Mouse (Mus musculus): ENCODE measurements around the gene Haus8. TPM values are rescaled to one million over a fixed set of nuclear protein-coding genes. Genes with fewer than 3 reads are reported as not detected.
"Not testable (repeated sequence)": the region's sequence is repeated elsewhere in the genome, so short reads cannot be mapped to it uniquely, and the experiment has no call there.

Haus8 gene
- polyA plus RNA-seq, 1 experiment from 2014 or later, result 21.9 TPM

- Histone ChIP-seq H3K9ac (ENCODE audit: low read depth, low read length) (no peak overlapping the region), H3K27ac (no peak overlapping the region), H3K27me3 (ENCODE audit: insufficient read depth, low read length) (no peaks in the 10 kb centered on the region), H3K4me3 (replicated peaks; ENCODE audit: low read depth, low read length) (no peak overlapping the region), H3K9me3 (replicated peaks; ENCODE audit: low read length) (no peaks in the 10 kb centered on the region), H3K36me3 (ENCODE audit: insufficient read depth, low read length) (no peaks in the 10 kb centered on the region), H3K4me1 (replicated peaks; ENCODE audit: insufficient read depth, low read length) (peaks cover 8% of the 10 kb centered on the region), H3K4me2 (ENCODE audit: low read length) (no peak overlapping the region)
- ATAC-seq (replicated peaks; ENCODE audit: low FRiP score, low read depth), result no peak
- no peak for DNase-seq (ENCODE audit: low spot score)
- TF ChIP-seq CTCF (IDR thresholded peaks at IDR 0.05; ENCODE audit: low read depth), result no peak
- WGBS, result 98% methylated on average over 3 of the region's 3 CpGs
Observed at GRCm38 (mm10) chr8:71276166-71276565, 3.4 kb upstream of the Haus8 start.

DNA sequence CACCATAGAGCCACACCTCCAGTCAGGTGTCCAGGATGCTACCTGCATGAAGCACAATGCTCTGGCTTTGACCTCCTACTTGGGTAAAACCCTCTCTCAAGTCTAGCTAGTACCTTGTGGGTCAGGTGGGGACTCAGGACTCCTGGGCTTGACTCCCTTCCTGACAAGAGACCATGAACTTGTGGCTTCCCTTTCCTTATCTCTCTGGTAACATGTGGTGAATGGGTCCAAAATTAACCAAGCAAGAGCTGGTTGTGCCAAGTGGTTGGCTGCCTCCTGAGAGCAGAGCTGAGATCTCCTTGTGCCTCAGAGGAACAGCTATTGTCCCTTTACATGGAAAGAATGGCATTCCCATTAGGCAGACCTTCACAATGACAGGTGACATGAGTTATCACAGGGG lies 1.7 kb upstream of the Haus8 start:
- Histone ChIP-seq H3K27me3 (ENCODE audit: insufficient read depth, low read length) (no peaks in the 10 kb centered on the region), H3K4me1 (replicated peaks; ENCODE audit: insufficient read depth, low read length) (peaks cover 8% of the 10 kb centered on the region), H3K9me3 (replicated peaks; ENCODE audit: low read length) (no peaks in the 10 kb centered on the region), H3K4me3 (replicated peaks; ENCODE audit: low read depth, low read length) (no peak overlapping the region), H3K4me2 (ENCODE audit: low read length) (no peak overlapping the region), H3K9ac (ENCODE audit: low read depth, low read length) (no peak overlapping the region), H3K27ac (no peak overlapping the region), H3K36me3 (ENCODE audit: insufficient read depth, low read length) (no peaks in the 10 kb centered on the region)
- no peak for TF ChIP-seq CTCF (IDR thresholded peaks at IDR 0.05; ENCODE audit: low read depth)
- no peak for ATAC-seq (replicated peaks; ENCODE audit: low FRiP score, low read depth)
- DNase-seq (ENCODE audit: low spot score), result no peak

DNA sequence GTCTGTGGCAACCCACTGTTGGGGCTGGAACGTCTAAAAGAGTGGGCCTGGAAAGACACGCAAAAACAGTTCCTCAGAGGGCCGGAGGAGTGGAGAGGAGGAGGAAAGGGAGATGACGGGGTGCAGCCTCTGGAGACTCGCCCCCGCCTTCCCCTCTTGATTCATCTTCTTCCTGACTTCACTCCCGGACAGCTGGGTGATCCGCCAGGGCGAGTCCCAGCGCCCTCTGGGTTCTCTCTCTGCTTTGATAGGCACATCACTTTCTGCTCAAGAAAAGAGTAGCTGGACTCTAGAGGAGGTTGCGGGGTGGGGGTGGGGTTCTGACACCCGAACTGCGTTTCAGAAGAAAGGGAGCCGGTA lies 397 bp upstream of the Haus8 start:
- DNase-seq (ENCODE audit: low spot score) (peak; percentile 80), ATAC-seq (replicated peaks; ENCODE audit: low FRiP score, low read depth) (no peak)
- no peaks in the 10 kb centered on the region for H3K9me3 ChIP-seq (replicated peaks; ENCODE audit: low read length)
- H3K36me3 ChIP-seq (ENCODE audit: insufficient read depth, low read length), result no peaks in the 10 kb centered on the region
- H3K9ac ChIP-seq (ENCODE audit: low read depth, low read length), result peak overlapping the region; percentile 80
- peak overlapping the region; percentile 73 for H3K4me2 ChIP-seq (ENCODE audit: low read length)
- peak overlapping the region; percentile 79 for H3K4me3 ChIP-seq (replicated peaks; ENCODE audit: low read depth, low read length)
- peaks cover 8% of the 10 kb centered on the region for H3K4me1 ChIP-seq (replicated peaks; ENCODE audit: insufficient read depth, low read length)
- no peaks in the 10 kb centered on the region for H3K27me3 ChIP-seq (ENCODE audit: insufficient read depth, low read length)
- peak overlapping the region; percentile 92 for H3K27ac ChIP-seq
- TF ChIP-seq CTCF (IDR thresholded peaks at IDR 0.05; ENCODE audit: low read depth), result no peak
- WGBS, result 1% methylated on average over 14 of the region's 14 CpGs

- H3K36me3 ChIP-seq (ENCODE audit: insufficient read depth, low read length), result no peaks in the 10 kb centered on the region
Observed at GRCm38 (mm10) chr8:71271630-71272029, 1.1 kb downstream of the Haus8 start.

DNA sequence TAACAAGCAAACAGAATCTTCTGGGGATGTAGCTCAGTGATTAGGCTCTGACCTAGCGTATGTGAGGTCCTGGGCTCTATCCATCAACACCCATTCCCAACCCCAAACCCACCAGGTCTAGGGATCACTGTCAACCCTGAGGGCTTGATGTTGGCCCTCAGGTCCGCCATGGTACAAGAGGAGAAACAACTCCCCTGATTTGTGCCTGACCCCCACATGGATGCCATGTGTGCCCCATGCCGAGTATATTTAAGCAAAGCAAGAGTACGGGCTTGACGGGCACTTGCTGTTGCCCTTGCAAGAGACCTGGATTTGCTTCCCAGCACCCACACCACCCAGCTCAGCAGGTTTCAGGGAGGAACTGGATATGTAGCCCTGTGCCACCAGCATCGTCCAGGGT lies 4.4 kb downstream of the Haus8 start:
- DNase-seq (ENCODE audit: low spot score); H3K4me1 ChIP-seq (replicated peaks; ENCODE audit: insufficient read depth, low read length): not testable (repeated sequence)
- WGBS, result 95% methylated on average over 5 of the region's 6 CpGs

More at GRCm38 (mm10) chr8:71271630-71272029, 1.1 kb downstream of the Haus8 start:
- H3K9me3 ChIP-seq (replicated peaks; ENCODE audit: low read length), result no peaks in the 10 kb centered on the region
- peak overlapping the region; percentile 79 for H3K4me3 ChIP-seq (replicated peaks; ENCODE audit: low read depth, low read length)
- peaks cover 8% of the 10 kb centered on the region for H3K4me1 ChIP-seq (replicated peaks; ENCODE audit: insufficient read depth, low read length)
- no peak for TF ChIP-seq CTCF (IDR thresholded peaks at IDR 0.05; ENCODE audit: low read depth)
- H3K4me2 ChIP-seq (ENCODE audit: low read length), result peak overlapping the region; percentile 74
- ATAC-seq (replicated peaks; ENCODE audit: low FRiP score, low read depth) (no peak), DNase-seq (ENCODE audit: low spot score) (no peak)
- H3K27me3 ChIP-seq (ENCODE audit: insufficient read depth, low read length), result no peaks in the 10 kb centered on the region
- peak overlapping the region; percentile 68 for H3K27ac ChIP-seq
- 16% methylated on average over 5 of the region's 5 CpGs for WGBS
- peak overlapping the region; percentile 61 for H3K9ac ChIP-seq (ENCODE audit: low read depth, low read length)

DNA sequence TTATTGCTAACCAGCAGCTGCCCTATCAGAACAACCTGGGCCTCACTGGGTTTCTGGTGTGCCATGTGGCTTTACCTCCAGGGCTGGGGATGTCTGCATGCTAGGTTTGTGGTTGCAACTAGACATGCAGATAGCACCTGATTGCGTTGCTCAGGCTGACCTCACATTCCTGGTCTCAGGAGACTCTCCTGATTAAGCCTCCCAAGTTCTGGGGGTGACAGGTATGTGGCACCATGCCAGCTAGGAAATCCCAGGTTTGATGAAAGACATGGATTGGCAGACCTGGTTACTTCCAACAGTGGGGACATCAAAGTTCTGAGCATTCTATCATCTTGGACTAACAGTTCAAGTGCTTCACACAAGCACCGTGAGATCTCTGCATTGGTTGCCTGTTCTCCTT lies 5.0 kb downstream of the Haus8 start:
- ATAC-seq (replicated peaks; ENCODE audit: low FRiP score, low read depth) (no peak), DNase-seq (ENCODE audit: low spot score) (no peak)
- no peak overlapping the region for H3K27ac ChIP-seq
- 88% methylated on average over 2 of the region's 2 CpGs for WGBS
- no peak overlapping the region for H3K9ac ChIP-seq (ENCODE audit: low read depth, low read length)
- TF ChIP-seq CTCF (IDR thresholded peaks at IDR 0.05; ENCODE audit: low read depth), result no peak
- H3K4me3 ChIP-seq (replicated peaks; ENCODE audit: low read depth, low read length), result no peak overlapping the region
- H3K36me3 ChIP-seq (ENCODE audit: insufficient read depth, low read length), result no peaks in the 10 kb centered on the region
- H3K9me3 ChIP-seq (replicated peaks; ENCODE audit: low read length), result no peaks in the 10 kb centered on the region
- H3K4me1 ChIP-seq (replicated peaks; ENCODE audit: insufficient read depth, low read length), result peaks cover 4% of the 10 kb centered on the region; the same call in 1 of the 2 replicates
- no peak overlapping the region for H3K4me2 ChIP-seq (ENCODE audit: low read length)
- H3K27me3 ChIP-seq (ENCODE audit: insufficient read depth, low read length), result no peaks in the 10 kb centered on the region

More for the DNA sequence above, 4.4 kb downstream of the Haus8 start:
- not testable (repeated sequence) for ATAC-seq (replicated peaks; ENCODE audit: low FRiP score, low read depth); H3K4me3 ChIP-seq (replicated peaks; ENCODE audit: low read depth, low read length); H3K27ac ChIP-seq; H3K27me3 ChIP-seq (ENCODE audit: insufficient read depth, low read length); H3K4me2 ChIP-seq (ENCODE audit: low read length); H3K9me3 ChIP-seq (replicated peaks; ENCODE audit: low read length); H3K36me3 ChIP-seq (ENCODE audit: insufficient read depth, low read length); H3K9ac ChIP-seq (ENCODE audit: low read depth, low read length)

DNA sequence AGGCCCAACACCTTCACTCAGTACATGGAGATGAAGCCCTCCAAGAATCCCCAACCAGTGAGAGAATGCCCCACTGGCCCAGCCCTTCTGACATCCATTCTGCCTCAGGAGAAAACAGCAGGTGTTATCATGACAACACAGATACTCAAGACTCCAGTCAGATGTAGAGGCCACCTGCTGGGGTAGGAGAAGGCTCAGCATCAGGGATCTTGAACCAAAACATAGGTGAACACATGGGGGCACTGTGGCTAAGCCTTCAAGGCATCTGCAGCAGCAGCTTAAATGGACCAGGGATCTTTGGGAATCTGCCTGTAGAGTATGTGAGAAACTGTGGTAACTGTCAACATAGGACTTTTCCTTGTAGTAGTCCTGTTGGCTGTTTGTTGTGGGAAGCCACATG lies 11.5 kb downstream of the Haus8 start:
- Histone ChIP-seq H3K36me3 (ENCODE audit: insufficient read depth, low read length) (0 out of 2 replicates have a peak, but pooled peaks cover 5% of the 10 kb centered on the region), H3K27ac (no peak overlapping the region), H3K9me3 (replicated peaks; ENCODE audit: low read length) (no peaks in the 10 kb centered on the region), H3K4me3 (replicated peaks; ENCODE audit: low read depth, low read length) (no peak overlapping the region), H3K4me1 (replicated peaks; ENCODE audit: insufficient read depth, low read length) (no peaks in the 10 kb centered on the region), H3K9ac (ENCODE audit: low read depth, low read length) (no peak overlapping the region), H3K4me2 (ENCODE audit: low read length) (no peak overlapping the region), H3K27me3 (ENCODE audit: insufficient read depth, low read length) (no peaks in the 10 kb centered on the region)
- DNase-seq (ENCODE audit: low spot score) (peak; percentile 13), ATAC-seq (replicated peaks; ENCODE audit: low FRiP score, low read depth) (no peak)
- peak; percentile 51 for TF ChIP-seq CTCF (IDR thresholded peaks at IDR 0.05; ENCODE audit: low read depth)
